Comparison of ENCODE assay signal across 27 mouse cellular contexts in genomic region chr9:22993531-22993930, GRCm38 (mm10).
DNase-seq lines count a peak whose midpoint lies in the region; ATAC-seq and TF ChIP-seq lines count a peak whose summit lies in the region.
"Had no signal": no experiment of that assay in that cellular context is flagged by ENCODE, and none has a peak within 500 bp of the region (broad histone marks: within the 10 kb centered on the region; RNA-seq: fewer than 3 reads in every experiment).

No protein-coding gene starts in this region.

- H3K27ac ChIP-seq in heart, embryonic 12.5 days (ENCODE audit: poor library complexity, severe bottlenecking), result no peak overlapping the region
- no peak overlapping the region for H3K27ac ChIP-seq in stomach, embryonic 16.5 days (ENCODE audit: low read length)
- no peak overlapping the region for H3K27ac ChIP-seq in stomach, postnatal 0 days (replicated peaks)
- H3K27ac ChIP-seq in embryonic facial prominence, embryonic 10.5 days (replicated peaks), result peak overlapping the region; percentile 70
- 0 out of 2 replicates have a peak overlapping the region, but pooled peaks have one; percentile 57 for H3K27ac ChIP-seq in embryonic facial prominence, embryonic 12.5 days
- H3K27ac ChIP-seq: embryonic facial prominence, embryonic 13.5 days; forebrain, embryonic 13.5 days; forebrain, embryonic 15.5 days had no signal

- no peak overlapping the region for H3K9ac ChIP-seq in heart, embryonic 12.5 days
- no peak overlapping the region for H3K9ac ChIP-seq in stomach, embryonic 16.5 days (ENCODE audit: low read length)
- no peak overlapping the region for H3K9ac ChIP-seq in stomach, postnatal 0 days (ENCODE audit: low read length)
- no peak overlapping the region for H3K9ac ChIP-seq in embryonic facial prominence, embryonic 12.5 days
- H3K9ac ChIP-seq: embryonic facial prominence, embryonic 13.5 days; forebrain, embryonic 13.5 days; forebrain, embryonic 15.5 days; forebrain, postnatal 0 days had no signal

- no peaks in the 10 kb centered on the region for H3K36me3 ChIP-seq in heart, embryonic 12.5 days
- no peaks in the 10 kb centered on the region for H3K36me3 ChIP-seq in stomach, embryonic 16.5 days (ENCODE audit: control insufficient read depth, insufficient read depth, low read length)
- no peaks in the 10 kb centered on the region for H3K36me3 ChIP-seq in stomach, postnatal 0 days (ENCODE audit: control insufficient read depth, insufficient read depth, low read length)
- H3K36me3 ChIP-seq in embryonic facial prominence, embryonic 10.5 days (replicated peaks), result no peaks in the 10 kb centered on the region
- no peaks in the 10 kb centered on the region for H3K36me3 ChIP-seq in embryonic facial prominence, embryonic 12.5 days
- H3K36me3 ChIP-seq: embryonic facial prominence, embryonic 13.5 days; forebrain, embryonic 15.5 days; G1E had no signal

- no peak for TF ChIP-seq CTCF in stomach, postnatal 0 days (IDR thresholded peaks at IDR 0.05; ENCODE audit: low read depth)

- no peak for TF ChIP-seq EP300 in stomach, postnatal 0 days (optimal IDR thresholded peaks at IDR 0.05)

- 71% methylated on average over 5 of the region's 5 CpGs for WGBS in heart, embryonic 12.5 days
- WGBS in stomach, embryonic 16.5 days, result 66% methylated on average over 5 of the region's 5 CpGs
- WGBS in stomach, postnatal 0 days, result 72% methylated on average over 5 of the region's 5 CpGs
- WGBS in embryonic facial prominence, embryonic 10.5 days, result 68% methylated on average over 5 of the region's 5 CpGs
- 43% methylated on average over 5 of the region's 5 CpGs for WGBS in embryonic facial prominence, embryonic 12.5 days

- no peaks in the 10 kb centered on the region for H3K4me1 ChIP-seq in heart, embryonic 12.5 days (replicated peaks)
- no peaks in the 10 kb centered on the region for H3K4me1 ChIP-seq in stomach, embryonic 16.5 days (ENCODE audit: control insufficient read depth, insufficient read depth, low read length)
- H3K4me1 ChIP-seq in stomach, postnatal 0 days (replicated peaks; ENCODE audit: control insufficient read depth, insufficient read depth), result no peaks in the 10 kb centered on the region
- peaks cover 17% of the 10 kb centered on the region for H3K4me1 ChIP-seq in embryonic facial prominence, embryonic 10.5 days
- H3K4me1 ChIP-seq in embryonic facial prominence, embryonic 12.5 days, result peaks cover 6% of the 10 kb centered on the region; the same call in 1 of the 2 replicates
- H3K4me1 ChIP-seq: forebrain, embryonic 13.5 days; forebrain, embryonic 15.5 days had no signal

- H3K4me3 ChIP-seq in heart, embryonic 12.5 days, result no peak overlapping the region
- H3K4me3 ChIP-seq in stomach, embryonic 16.5 days (replicated peaks; ENCODE audit: low read length), result no peak overlapping the region
- no peak overlapping the region for H3K4me3 ChIP-seq in stomach, postnatal 0 days (ENCODE audit: low read depth, low read length)
- no peak overlapping the region for H3K4me3 ChIP-seq in embryonic facial prominence, embryonic 10.5 days
- no peak overlapping the region for H3K4me3 ChIP-seq in embryonic facial prominence, embryonic 12.5 days
- H3K4me3 ChIP-seq: embryonic facial prominence, embryonic 13.5 days; forebrain, embryonic 13.5 days; forebrain, embryonic 15.5 days had no signal

- DNase-seq in heart, adult 11 months, result peak; percentile 71
- DNase-seq in stomach, postnatal 0 days (ENCODE audit: low spot score), result no peak
- no peak for DNase-seq in embryonic facial prominence, embryonic 10.5 days (ENCODE audit: low spot score)
- DNase-seq in ovary, postnatal 14 days (ENCODE audit: low spot score), result no peak
- no peak for DNase-seq in adrenal gland, adult 2 months
- DNase-seq: adrenal gland, postnatal 10 days; adrenal gland, postnatal 25 days; B cell, adult 2 months; cerebellum, adult 11 months; cerebellum, adult 18-20 months; cerebellum, adult 8-10 months; cerebellum, adult 9-11 months; cerebellum, postnatal 14 days; cerebellum, postnatal 36 days; embryo, embryonic 11 days; forebrain, postnatal 0 days had no signal

- H3K4me2 ChIP-seq in heart, embryonic 12.5 days, result no peak overlapping the region
- no peak overlapping the region for H3K4me2 ChIP-seq in stomach, embryonic 16.5 days (ENCODE audit: low read depth, low read length)
- no peak overlapping the region for H3K4me2 ChIP-seq in stomach, postnatal 0 days (replicated peaks; ENCODE audit: low read depth)
- no peak overlapping the region for H3K4me2 ChIP-seq in embryonic facial prominence, embryonic 12.5 days (replicated peaks)
- H3K4me2 ChIP-seq: embryonic facial prominence, embryonic 13.5 days; forebrain, embryonic 13.5 days; forebrain, embryonic 15.5 days had no signal

- ATAC-seq in heart, embryonic 12.5 days (ENCODE audit: insufficient number of reproducible peaks, low FRiP score), result no peak
- ATAC-seq in stomach, embryonic 16.5 days (ENCODE audit: insufficient read depth, low FRiP score), result peak; percentile 40; the same call in 1 of the 2 replicates
- ATAC-seq in stomach, postnatal 0 days (ENCODE audit: low FRiP score, low TSS enrichment), result no peak
- peak; percentile 56; the same call in 1 of the 2 replicates for ATAC-seq in embryonic facial prominence, embryonic 12.5 days (ENCODE audit: insufficient number of reproducible peaks, insufficient read depth, low FRiP score, low TSS enrichment)
- ATAC-seq: activated CD4-positive, CD25-positive, alpha-beta regulatory T cell, adult 4 months; CD4-positive, CD25-positive, alpha-beta regulatory T cell, adult 4 months; forebrain, embryonic 13.5 days; forebrain, embryonic 15.5 days; forebrain, postnatal 0 days; Patski had no signal

- no peaks in the 10 kb centered on the region for H3K27me3 ChIP-seq in heart, embryonic 12.5 days (replicated peaks)
- H3K27me3 ChIP-seq in stomach, embryonic 16.5 days (ENCODE audit: control insufficient read depth, insufficient read depth, low read length), result no peaks in the 10 kb centered on the region
- no peaks in the 10 kb centered on the region for H3K27me3 ChIP-seq in stomach, postnatal 0 days (ENCODE audit: control insufficient read depth, insufficient read depth, low read length)
- H3K27me3 ChIP-seq in embryonic facial prominence, embryonic 10.5 days (replicated peaks; ENCODE audit: low read depth, poor library complexity, severe bottlenecking), result no peaks in the 10 kb centered on the region
- H3K27me3 ChIP-seq in embryonic facial prominence, embryonic 12.5 days, result no peaks in the 10 kb centered on the region
- H3K27me3 ChIP-seq: CH12.LX; embryonic facial prominence, embryonic 13.5 days; forebrain, embryonic 13.5 days; forebrain, embryonic 15.5 days; Patski had no signal

- H3K9me3 ChIP-seq in heart, embryonic 12.5 days (replicated peaks), result no peaks in the 10 kb centered on the region
- no peaks in the 10 kb centered on the region for H3K9me3 ChIP-seq in stomach, embryonic 16.5 days (replicated peaks; ENCODE audit: control insufficient read depth, low read length)
- no peaks in the 10 kb centered on the region for H3K9me3 ChIP-seq in stomach, postnatal 0 days (ENCODE audit: control insufficient read depth, low read length)
- H3K9me3 ChIP-seq in embryonic facial prominence, embryonic 10.5 days, result no peaks in the 10 kb centered on the region
- H3K9me3 ChIP-seq in embryonic facial prominence, embryonic 12.5 days, result no peaks in the 10 kb centered on the region
- H3K9me3 ChIP-seq: embryonic facial prominence, embryonic 13.5 days; forebrain, embryonic 13.5 days; forebrain, embryonic 15.5 days; G1E had no signal

Comparison
In these comparisons a context has a peak if more than half of its experiments do, and no peak if none do; other contexts are left out.
1. ATAC-seq: peak in stomach, embryonic 16.5 days (single experiment) and embryonic facial prominence, embryonic 12.5 days (single experiment); none in heart, embryonic 12.5 days (single experiment) and stomach, postnatal 0 days (single experiment).
2. H3K27ac ChIP-seq: peak in embryonic facial prominence, embryonic 10.5 days (single experiment) and embryonic facial prominence, embryonic 12.5 days (single experiment); none in heart, embryonic 12.5 days (single experiment), stomach, embryonic 16.5 days (single experiment) and stomach, postnatal 0 days (single experiment).